Mouse (Mus musculus): ENCODE measurements around the gene Sez6l. TPM values are rescaled to one million over a fixed set of nuclear protein-coding genes. Genes with fewer than 3 reads are reported as not detected.

The Sez6l gene
- polyA plus RNA-seq, 1 experiment, result not detected

DNA sequence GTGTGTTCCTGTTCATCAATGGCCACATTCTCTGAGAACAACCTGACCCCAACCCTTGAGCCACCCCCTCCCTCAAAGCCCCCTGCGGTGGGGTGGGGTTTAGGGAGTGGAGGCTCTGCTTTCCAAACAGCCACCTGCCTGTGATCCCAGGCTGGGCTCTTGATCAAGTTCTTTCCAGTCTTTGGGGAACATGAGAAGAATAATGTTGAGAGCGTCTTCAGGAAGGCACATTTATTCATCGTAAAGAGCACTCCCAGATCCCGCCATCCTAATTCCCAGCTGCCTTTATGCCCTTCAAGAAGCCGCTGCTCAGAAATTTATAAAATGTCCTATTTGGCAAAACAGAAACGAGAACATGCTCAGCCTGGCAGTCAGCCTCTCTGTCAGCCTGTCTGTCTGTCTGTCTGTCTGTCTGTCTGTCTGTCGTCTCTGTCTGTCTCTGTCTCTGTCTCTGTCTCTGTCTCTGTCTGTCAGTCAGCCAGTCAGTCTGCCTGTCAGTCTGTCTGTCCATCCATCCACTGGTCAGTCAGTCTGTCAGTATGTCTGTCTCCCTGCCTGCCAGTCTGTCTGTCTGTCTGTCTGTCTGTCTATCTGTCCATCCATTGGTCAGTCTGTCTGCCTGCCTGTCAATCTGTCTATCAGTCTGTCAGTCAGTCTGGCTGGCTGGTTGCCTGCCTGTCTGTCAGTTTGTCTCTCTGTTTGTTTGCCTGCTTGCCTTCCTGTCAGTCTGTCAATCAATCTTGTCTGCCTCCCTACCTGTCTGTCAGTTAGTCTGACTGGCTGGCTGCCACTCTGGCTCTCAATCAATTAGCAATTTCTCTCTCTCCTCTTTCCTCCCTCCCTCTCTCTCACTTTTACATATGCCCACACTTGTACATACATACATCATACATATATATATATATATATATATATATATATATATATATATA lies 19.0 kb upstream of the Sez6l start:
- Histone ChIP-seq H3K9me3 (ENCODE audit: control insufficient read depth, low read length) (peaks cover 2% of the 10 kb centered on the region; the same call in 1 of the 2 replicates), H3K4me3 (replicated peaks) (no peak overlapping the region), H3K4me1 (ENCODE audit: control insufficient read depth) (no peaks in the 10 kb centered on the region), H3K36me3 (ENCODE audit: control insufficient read depth) (no peaks in the 10 kb centered on the region), H3K27me3 (ENCODE audit: control insufficient read depth) (no peaks in the 10 kb centered on the region)
- TF ChIP-seq TAL1 (IDR thresholded peaks at IDR 0.05; ENCODE audit: low read length) (no peak), GATA1 (IDR thresholded peaks at IDR 0.05; ENCODE audit: low read length) (no peak)

DNA sequence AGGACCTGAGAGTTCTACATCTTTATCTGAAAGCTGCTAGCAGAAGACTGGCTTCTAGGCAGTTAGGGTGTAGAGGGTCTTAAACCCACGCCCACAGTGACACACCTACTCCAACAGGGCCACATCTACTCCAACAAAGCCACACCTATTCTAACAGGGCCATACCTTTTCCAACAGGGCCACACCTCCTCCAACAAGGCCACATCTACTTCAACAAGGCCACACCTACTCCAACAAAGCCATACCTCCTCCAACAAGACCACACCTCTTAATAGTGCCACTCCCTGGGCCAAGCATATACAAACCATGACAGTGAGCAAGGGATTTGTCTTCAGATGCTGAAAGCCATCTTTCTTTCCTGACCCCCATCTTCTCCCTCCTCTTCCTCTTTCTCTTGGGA lies 14.7 kb upstream of the Sez6l start:
- no peaks in the 10 kb centered on the region for H3K36me3 ChIP-seq (ENCODE audit: control insufficient read depth)
- no peaks in the 10 kb centered on the region for H3K27me3 ChIP-seq (ENCODE audit: control insufficient read depth)
- H3K4me1 ChIP-seq (ENCODE audit: control insufficient read depth), result no peaks in the 10 kb centered on the region
- TF ChIP-seq TAL1 (IDR thresholded peaks at IDR 0.05; ENCODE audit: low read length), result no peak
- TF ChIP-seq GATA1 (IDR thresholded peaks at IDR 0.05; ENCODE audit: low read length), result no peak
- H3K4me3 ChIP-seq (replicated peaks), result no peak overlapping the region
- H3K9me3 ChIP-seq (ENCODE audit: control insufficient read depth, low read length), result no peaks in the 10 kb centered on the region

DNA sequence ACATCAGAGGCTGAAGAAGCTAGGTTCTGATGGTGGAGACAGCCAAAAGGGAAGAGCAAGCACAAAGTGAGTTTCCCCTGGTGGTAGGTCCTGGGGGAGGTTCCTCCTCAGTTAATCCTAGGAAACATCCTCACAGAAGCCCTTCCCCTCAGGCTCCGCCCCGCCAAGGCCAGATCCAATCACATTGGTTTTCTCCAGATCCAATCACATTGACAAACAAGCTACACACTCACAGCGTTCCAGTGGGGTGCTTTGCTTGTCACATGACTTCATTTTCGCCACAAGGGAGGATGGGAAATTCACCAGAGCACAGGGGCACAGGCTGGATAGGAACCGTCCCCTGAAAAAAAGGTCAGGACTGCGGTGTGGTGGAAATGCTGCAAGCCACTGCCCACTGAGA lies 9.1 kb upstream of the Sez6l start:
- H3K9me3 ChIP-seq (ENCODE audit: control insufficient read depth, low read length), result no peaks in the 10 kb centered on the region
- H3K27me3 ChIP-seq (ENCODE audit: control insufficient read depth), result peaks cover 3% of the 10 kb centered on the region; the same call in 1 of the 2 replicates
- H3K4me3 ChIP-seq (replicated peaks), result no peak overlapping the region
- H3K4me1 ChIP-seq (ENCODE audit: control insufficient read depth), result no peaks in the 10 kb centered on the region
- no peak for TF ChIP-seq GATA1 (IDR thresholded peaks at IDR 0.05; ENCODE audit: low read length)
- TF ChIP-seq TAL1 (IDR thresholded peaks at IDR 0.05; ENCODE audit: low read length), result no peak
- no peaks in the 10 kb centered on the region for H3K36me3 ChIP-seq (ENCODE audit: control insufficient read depth)

- Histone ChIP-seq H3K4me1 (ENCODE audit: control insufficient read depth) (no peaks in the 10 kb centered on the region), H3K27me3 (ENCODE audit: control insufficient read depth) (peaks cover 3% of the 10 kb centered on the region; the same call in 1 of the 2 replicates), H3K36me3 (ENCODE audit: control insufficient read depth) (no peaks in the 10 kb centered on the region), H3K9me3 (ENCODE audit: control insufficient read depth, low read length) (no peaks in the 10 kb centered on the region), H3K4me3 (replicated peaks) (no peak overlapping the region)
- TF ChIP-seq GATA1 (IDR thresholded peaks at IDR 0.05; ENCODE audit: low read length) (no peak), TAL1 (IDR thresholded peaks at IDR 0.05; ENCODE audit: low read length) (no peak)
These were observed 7.3 kb upstream of the Sez6l start for GRCm38 (mm10) chr5:112584155-112584769.

DNA sequence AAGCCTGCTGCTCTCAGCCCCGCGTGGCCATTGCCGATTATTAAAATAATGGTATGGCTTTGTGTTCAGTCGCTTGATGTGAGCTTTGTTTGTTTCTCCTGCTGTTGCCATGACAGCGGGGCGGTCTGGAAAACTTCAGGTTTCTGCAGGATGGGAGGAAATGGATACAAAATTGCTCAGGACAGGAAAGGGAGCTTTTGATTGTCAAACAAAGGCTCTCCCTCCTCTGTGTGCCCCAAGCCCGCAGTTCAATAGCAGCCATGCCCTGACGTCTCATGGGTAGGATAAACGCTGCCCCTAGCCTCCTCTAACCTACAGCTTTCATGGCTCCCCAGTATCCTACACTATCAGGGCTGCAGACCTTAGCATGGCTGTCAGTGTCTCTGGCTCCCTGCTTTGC lies 6.3 kb upstream of the Sez6l start:
- Histone ChIP-seq H3K4me1 (ENCODE audit: control insufficient read depth) (no peaks in the 10 kb centered on the region), H3K27me3 (ENCODE audit: control insufficient read depth) (peaks cover 6% of the 10 kb centered on the region; the same call in 1 of the 2 replicates), H3K4me3 (replicated peaks) (no peak overlapping the region), H3K9me3 (ENCODE audit: control insufficient read depth, low read length) (no peaks in the 10 kb centered on the region), H3K36me3 (ENCODE audit: control insufficient read depth) (no peaks in the 10 kb centered on the region)
- no peak for TF ChIP-seq GATA1 (IDR thresholded peaks at IDR 0.05; ENCODE audit: low read length)
- TF ChIP-seq TAL1 (IDR thresholded peaks at IDR 0.05; ENCODE audit: low read length), result no peak

DNA sequence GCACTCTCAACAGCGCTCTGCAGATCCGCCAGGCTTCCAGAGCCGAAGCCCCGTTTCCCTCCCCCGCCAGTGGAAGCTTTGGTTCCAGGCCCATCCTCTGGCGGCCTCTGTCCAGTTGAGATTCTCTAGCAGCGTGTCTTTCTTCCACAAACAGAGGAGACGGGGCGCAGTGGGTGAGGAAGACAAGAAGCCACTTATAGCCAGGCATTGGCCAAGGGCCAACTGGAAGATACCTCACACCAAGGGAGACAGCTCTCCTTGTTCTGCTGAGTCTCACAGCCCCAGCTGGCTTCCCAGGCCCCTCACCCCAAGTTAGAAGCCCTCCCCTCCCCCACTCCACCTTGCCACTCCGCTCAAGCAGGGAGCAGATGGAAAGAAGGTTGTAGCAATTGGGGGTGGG lies 765 bp upstream of the Sez6l start:
- Histone ChIP-seq H3K27me3 (ENCODE audit: control insufficient read depth) (peaks cover 37% of the 10 kb centered on the region), H3K9me3 (ENCODE audit: control insufficient read depth, low read length) (no peaks in the 10 kb centered on the region), H3K4me3 (replicated peaks) (no peak overlapping the region), H3K36me3 (ENCODE audit: control insufficient read depth) (no peaks in the 10 kb centered on the region), H3K4me1 (ENCODE audit: control insufficient read depth) (no peaks in the 10 kb centered on the region)
- TF ChIP-seq TAL1 (IDR thresholded peaks at IDR 0.05; ENCODE audit: low read length) (no peak), GATA1 (IDR thresholded peaks at IDR 0.05; ENCODE audit: low read length) (no peak)

DNA sequence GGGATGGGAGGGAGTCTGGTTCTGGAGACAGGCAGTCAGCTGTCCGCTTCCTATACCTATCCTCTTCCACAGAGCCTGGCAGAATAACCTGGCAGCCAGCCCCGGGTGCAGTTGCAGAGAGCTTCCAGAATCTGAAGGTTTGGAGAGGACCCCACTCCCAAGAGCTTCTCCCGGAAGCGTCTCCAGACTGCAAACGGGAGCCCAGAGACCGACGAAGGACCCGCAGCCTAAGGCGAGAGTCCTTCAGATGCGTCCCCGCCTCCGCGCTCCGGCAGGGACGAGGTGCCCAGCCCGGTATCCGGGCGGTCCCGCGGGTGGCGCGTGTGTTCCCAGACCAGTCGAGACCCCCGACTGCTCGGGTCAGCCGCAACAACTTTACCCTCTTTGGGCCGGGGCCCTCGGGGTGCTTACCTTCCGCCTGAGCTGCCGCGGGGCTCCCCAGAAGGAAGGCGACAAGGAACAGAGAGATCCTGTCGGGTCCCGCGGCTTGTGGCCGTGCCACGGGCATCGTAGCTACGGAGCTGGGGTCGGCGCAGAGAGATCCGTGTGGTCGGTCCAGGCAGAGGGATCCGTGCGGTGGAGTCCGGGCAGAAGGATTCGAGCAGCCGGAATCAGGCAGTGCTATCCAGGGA lies 508 bp downstream of the Sez6l start:
- Histone ChIP-seq H3K36me3 (ENCODE audit: control insufficient read depth) (no peaks in the 10 kb centered on the region), H3K27me3 (ENCODE audit: control insufficient read depth) (peaks cover 34% of the 10 kb centered on the region), H3K9me3 (ENCODE audit: control insufficient read depth, low read length) (peaks cover 6% of the 10 kb centered on the region), H3K4me3 (replicated peaks) (no peak overlapping the region), H3K4me1 (ENCODE audit: control insufficient read depth) (no peaks in the 10 kb centered on the region)
- no peak for TF ChIP-seq GATA1 (IDR thresholded peaks at IDR 0.05; ENCODE audit: low read length)

DNA sequence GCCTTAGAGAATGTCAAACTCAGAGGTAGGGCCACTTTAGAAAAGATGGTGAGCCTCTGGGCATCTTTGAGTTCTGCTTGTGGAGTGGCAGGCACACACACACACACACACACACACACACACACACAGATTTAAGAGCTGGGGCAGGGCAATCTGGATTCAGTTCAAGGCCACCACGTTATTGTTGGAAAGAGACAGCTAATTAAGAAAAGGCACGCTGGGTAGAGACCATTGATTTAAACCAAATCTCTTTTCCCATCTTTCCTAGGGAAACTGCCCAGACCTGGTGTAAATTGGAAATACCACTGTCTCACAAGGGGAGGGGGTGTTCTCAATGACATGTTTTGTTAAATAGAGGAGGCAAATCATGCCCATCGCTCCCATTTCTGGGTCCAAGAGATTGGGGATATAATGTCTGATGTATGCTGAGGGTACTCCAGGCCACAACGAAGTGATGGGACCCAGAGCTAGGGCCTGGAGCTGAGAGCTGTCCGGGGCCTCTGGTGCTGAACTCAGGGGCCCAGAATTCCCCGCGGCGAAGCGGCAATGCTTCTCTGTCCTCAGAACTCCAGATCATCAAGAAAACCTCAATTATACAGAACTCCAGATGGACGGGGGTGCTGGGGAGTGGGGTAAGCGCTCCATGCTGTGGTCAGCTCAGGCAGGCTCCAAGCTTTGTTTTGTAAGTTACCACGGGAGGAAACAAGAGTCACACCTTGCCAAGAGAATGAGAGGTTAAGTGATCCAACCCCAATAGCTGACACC lies 1.7 kb downstream of the Sez6l start:
- no peaks in the 10 kb centered on the region for H3K36me3 ChIP-seq (ENCODE audit: control insufficient read depth)
- H3K4me1 ChIP-seq (ENCODE audit: control insufficient read depth), result no peaks in the 10 kb centered on the region
- TF ChIP-seq GATA1 (IDR thresholded peaks at IDR 0.05; ENCODE audit: low read length) (no peak), TAL1 (IDR thresholded peaks at IDR 0.05; ENCODE audit: low read length) (no peak)
- peaks cover 34% of the 10 kb centered on the region for H3K27me3 ChIP-seq (ENCODE audit: control insufficient read depth)
- no peak overlapping the region for H3K4me3 ChIP-seq (replicated peaks)
- peaks cover 6% of the 10 kb centered on the region for H3K9me3 ChIP-seq (ENCODE audit: control insufficient read depth, low read length)
